Mouse (Mus musculus): ENCODE data around the gene Fgd2. TPM values are rescaled to one million over a fixed set of nuclear protein-coding genes. Genes with fewer than 3 reads are reported as not detected.
"Not testable (repeated sequence)": the region's sequence is repeated elsewhere in the genome, so short reads cannot be mapped to it uniquely, and the experiment has no call there.

Gene Fgd2
- polyA plus RNA-seq, 1 experiment, result 14.7 TPM

GRCm38 (mm10) chr17:29336266-29336990, 24.3 kb upstream of the Fgd2 start:
- no peak for DNase-seq (ENCODE audit: extremely low spot score in 1 of 2, low spot score in 1 of 2)

GRCm38 (mm10) chr17:29337979-29338823, 22.5 kb upstream of the Fgd2 start:
- DNase-seq (ENCODE audit: extremely low spot score in 1 of 2, low spot score in 1 of 2), result peak in 1 of 2 experiments; percentile 43

- DNase-seq (ENCODE audit: extremely low spot score in 1 of 2, low spot score in 1 of 2), result no peak
These were observed 21.4 kb upstream of the Fgd2 start for GRCm38 (mm10) chr17:29339170-29339768.

- no peak for DNase-seq (ENCODE audit: extremely low spot score in 1 of 2, low spot score in 1 of 2)
These were observed 20.1 kb upstream of the Fgd2 start for GRCm38 (mm10) chr17:29340406-29341261.

- DNase-seq (ENCODE audit: extremely low spot score in 1 of 2, low spot score in 1 of 2), result no peak
These were observed 19.1 kb upstream of the Fgd2 start for GRCm38 (mm10) chr17:29341591-29342003.

GRCm38 (mm10) chr17:29342010-29342910, 18.5 kb upstream of the Fgd2 start:
- no peak for DNase-seq (ENCODE audit: extremely low spot score in 1 of 2, low spot score in 1 of 2)

GRCm38 (mm10) chr17:29343241-29343640, 17.5 kb upstream of the Fgd2 start:
- DNase-seq (ENCODE audit: extremely low spot score in 1 of 2, low spot score in 1 of 2), result no peak

- no peak for DNase-seq (ENCODE audit: extremely low spot score in 1 of 2, low spot score in 1 of 2)
These were observed 15.4 kb upstream of the Fgd2 start for GRCm38 (mm10) chr17:29345272-29345671.

- DNase-seq (ENCODE audit: extremely low spot score in 1 of 2, low spot score in 1 of 2), result peak; percentile 61 to 76
These were observed 14.1 kb upstream of the Fgd2 start for GRCm38 (mm10) chr17:29346496-29347125.

GRCm38 (mm10) chr17:29347126-29347644, 13.5 kb upstream of the Fgd2 start:
- DNase-seq (ENCODE audit: extremely low spot score in 1 of 2, low spot score in 1 of 2), result peak in 1 of 2 experiments; percentile 37

- peak; percentile 94 to 97 for DNase-seq (ENCODE audit: extremely low spot score in 1 of 2, low spot score in 1 of 2)
These were observed 13.0 kb upstream of the Fgd2 start, which contains the start of gene Mtch1 for GRCm38 (mm10) chr17:29347645-29348256. Gene Mtch1, minus strand, starts transcription at chr17:29347934.

- no peak for DNase-seq (ENCODE audit: extremely low spot score in 1 of 2, low spot score in 1 of 2)
These were observed 11.7 kb upstream of the Fgd2 start for GRCm38 (mm10) chr17:29348996-29349395.

- DNase-seq (ENCODE audit: extremely low spot score in 1 of 2, low spot score in 1 of 2), result not testable (repeated sequence)
These were observed 9.7 kb upstream of the Fgd2 start for GRCm38 (mm10) chr17:29351056-29351455.

GRCm38 (mm10) chr17:29355461-29355840, 5.3 kb upstream of the Fgd2 start:
- DNase-seq (ENCODE audit: extremely low spot score in 1 of 2, low spot score in 1 of 2), result no peak

GRCm38 (mm10) chr17:29355841-29356478, 4.8 kb upstream of the Fgd2 start:
- DNase-seq (ENCODE audit: extremely low spot score in 1 of 2, low spot score in 1 of 2), result no peak

- no peak for DNase-seq (ENCODE audit: extremely low spot score in 1 of 2, low spot score in 1 of 2)
These were observed 4.2 kb upstream of the Fgd2 start for GRCm38 (mm10) chr17:29356479-29356856.

GRCm38 (mm10) chr17:29356882-29357281, 3.8 kb upstream of the Fgd2 start:
- no peak for DNase-seq (ENCODE audit: extremely low spot score in 1 of 2, low spot score in 1 of 2)

GRCm38 (mm10) chr17:29358928-29359327, 1.8 kb upstream of the Fgd2 start:
- no peak for DNase-seq (ENCODE audit: extremely low spot score in 1 of 2, low spot score in 1 of 2)
